Mouse (Mus musculus) ovary, adult 18-20 months (tissue): Measurements from ENCODE around the gene Nrxn3.

Source experiments
- DNase-seq: peaks from one replicate; pipeline ENCODE4 v3.0.0; 2022; ENCODE audit warnings: low spot score, mixed read lengths

Gene Nrxn3

DNA sequence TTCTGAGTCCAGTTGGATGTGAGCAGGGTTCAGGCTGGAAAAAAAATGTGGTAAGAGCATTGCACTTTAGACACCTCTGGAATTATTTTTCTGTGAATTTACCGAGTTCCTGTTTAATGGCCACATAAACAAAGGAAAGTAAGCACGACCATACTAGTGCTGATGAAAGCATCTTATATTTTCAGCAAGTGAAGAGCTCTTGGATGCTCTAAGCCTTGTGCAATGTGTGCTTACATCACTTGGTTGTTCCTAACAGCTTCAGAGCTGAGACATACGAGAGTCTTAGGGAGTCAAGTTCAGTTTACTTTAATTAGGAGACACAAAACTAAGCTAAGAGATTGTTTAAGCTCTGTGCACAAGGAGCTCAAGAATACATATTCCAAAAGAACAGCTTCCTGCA, 1231.0 kb downstream of the Nrxn3 start:
- no peak for DNase-seq

DNA sequence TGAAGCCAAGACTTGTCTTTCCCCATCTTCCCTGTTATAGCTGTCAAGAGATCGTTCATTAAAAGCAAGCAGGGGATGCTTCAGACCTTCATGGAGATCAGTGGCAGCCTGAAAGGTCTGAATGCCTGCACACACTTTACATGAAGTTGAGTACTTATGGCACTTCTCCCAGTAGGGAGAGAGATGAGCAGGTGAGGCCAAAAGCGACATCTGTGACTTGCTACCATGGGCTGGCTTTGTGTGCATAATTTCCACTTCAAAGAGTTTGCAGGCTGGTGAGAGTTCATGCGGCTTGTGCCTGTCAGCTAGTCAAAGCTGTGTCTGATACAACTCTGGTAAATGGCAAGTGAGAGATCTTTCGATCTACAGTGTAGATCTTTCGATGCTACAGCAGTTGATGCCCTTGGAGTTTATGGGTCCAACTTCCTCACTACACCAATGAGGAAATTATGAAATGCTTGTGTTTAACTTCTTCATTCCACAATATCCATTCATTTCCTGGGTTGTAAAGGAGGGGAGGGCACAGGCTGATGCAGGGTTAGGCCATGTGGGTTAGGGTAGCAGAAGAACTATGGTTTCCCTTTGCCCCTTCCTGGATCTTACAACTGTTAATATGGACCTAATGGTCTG, 1231.9 kb downstream of the Nrxn3 start:
- DNase-seq: no peak

DNA sequence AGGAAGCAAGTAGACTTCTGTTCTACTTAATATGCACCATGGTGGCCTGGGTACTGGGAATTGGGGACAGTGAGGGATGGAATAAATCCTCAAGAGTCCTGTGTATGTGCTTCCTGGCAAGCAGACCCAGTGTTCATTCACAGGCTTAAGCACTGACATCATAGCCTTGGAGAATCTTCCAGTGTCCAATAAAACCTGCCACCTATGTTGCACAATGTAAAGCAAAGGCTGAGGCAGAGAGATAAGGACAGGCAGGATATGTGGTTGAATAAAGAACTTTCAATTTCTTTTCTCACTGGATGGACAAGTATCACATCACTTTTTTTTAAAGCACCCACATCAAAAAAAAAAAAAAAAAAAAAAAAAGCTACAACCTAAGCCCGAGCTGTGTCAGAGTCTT, 1240.4 kb downstream of the Nrxn3 start:
- DNase-seq: no peak

DNA sequence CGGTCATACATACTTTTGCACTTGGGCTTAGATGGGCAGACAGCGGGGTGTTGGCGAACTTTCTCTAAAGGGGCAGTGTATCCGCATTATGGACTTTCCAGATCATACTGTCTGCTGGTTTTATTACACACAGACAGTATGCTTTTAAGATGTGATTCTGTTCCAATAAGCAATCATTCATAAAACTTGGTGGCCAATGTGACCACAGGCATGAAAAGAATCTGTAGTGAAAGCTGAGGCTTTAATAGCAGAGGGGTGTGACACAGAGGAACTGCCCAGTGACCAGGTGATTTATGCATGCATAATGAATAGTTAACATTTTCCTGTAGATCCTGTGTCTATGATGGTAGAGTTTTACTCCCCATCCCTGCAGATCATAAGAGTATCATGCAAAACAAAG, 1254.0 kb downstream of the Nrxn3 start:
- DNase-seq: no peak

DNA sequence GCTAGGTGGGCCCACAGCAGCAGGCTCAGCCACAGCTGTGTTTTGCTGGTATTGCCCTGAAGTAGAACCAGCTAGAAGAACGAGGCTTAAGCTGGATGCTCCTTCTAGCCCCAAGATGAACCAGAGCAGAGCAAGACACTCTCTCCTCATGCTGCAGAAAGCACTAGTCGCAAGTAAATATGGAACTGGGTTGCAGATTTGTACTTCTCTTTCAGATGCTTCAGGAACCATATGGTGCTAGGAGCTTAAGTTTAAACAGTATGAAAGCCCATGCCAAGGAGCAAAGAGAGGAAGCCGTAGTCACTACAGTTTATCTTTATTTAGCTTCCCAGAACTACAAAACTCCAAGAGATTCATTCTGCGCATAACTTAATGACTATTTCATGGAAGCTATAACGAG, 1254.8 kb downstream of the Nrxn3 start:
- DNase-seq: no peak

DNA sequence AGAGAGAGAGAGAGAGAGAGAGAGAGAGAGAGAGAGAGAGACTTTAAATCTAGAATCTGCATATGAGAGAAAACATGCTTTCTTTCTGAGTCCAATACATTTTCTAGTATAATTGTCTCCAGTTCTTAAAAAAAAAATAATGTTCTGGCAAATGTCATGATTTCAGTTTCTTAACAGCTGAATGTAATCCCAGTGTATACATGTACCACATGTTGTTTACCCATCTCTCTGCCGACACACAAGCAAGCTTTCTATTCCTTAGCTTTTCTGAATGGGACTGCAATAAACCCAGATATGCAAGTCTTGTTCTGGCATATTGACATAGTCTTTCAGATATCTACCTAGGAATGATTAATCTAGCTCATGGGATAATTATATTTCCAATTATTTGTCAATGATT, 1256.5 kb downstream of the Nrxn3 start:
- DNase-seq: no peak

DNA sequence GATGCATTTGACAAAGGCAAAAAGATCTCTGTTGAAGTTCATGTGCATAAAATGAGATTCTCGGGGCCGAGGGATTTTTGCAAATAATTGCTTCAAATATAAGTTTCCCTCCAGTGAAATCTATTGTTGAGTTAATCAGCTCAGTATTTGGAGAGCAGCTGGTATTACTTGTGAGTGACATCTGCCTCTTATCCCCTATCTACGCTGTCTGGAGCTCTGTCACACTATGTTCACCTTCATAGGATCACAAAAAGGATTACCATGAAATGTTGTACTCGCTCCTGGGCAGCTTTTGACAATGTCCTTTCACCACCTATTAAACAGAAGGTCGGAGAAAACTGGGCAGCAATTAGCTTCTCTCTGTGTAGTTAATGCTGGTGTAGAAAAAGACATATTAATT, 1259.8 kb downstream of the Nrxn3 start:
- no peak for DNase-seq

DNA sequence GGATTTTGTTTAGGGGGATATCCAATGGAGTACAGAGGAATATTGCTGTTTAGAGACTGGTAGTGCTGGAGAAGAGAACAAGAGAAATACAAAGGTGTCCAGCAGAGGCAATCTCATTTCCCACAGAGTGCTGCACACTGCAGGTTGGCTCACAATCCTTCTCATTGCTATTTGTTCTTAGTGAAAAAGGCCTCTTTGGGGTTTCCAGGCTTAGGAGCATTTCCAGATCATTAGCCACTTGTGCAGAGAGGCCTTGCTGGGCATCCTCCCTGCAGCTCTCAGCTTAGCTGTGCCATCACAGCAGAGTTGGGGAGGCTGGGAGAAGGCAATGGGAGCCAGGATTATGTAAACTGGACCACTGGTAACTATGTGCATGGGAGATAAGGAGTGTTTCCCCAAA, 1260.7 kb downstream of the Nrxn3 start:
- no peak for DNase-seq

DNA sequence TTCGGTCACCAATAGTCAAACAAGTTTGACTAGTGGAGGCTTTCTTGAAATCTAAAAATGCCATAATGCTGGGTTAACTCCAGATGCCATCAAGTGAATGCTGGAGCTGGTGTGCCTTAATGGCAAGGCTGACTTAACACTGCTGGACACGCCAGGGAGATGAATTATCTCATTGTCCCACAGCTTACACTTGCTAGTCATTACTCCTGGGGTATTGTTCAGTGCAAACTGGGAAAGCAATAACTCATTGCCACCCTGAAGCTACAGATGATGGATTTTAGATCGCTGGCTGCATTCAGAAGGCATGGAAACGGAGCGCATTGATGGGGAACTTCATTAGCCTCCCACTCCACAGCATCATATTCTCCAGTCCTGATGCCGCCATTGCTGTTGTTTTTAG, 1263.5 kb downstream of the Nrxn3 start:
- no peak for DNase-seq

DNA sequence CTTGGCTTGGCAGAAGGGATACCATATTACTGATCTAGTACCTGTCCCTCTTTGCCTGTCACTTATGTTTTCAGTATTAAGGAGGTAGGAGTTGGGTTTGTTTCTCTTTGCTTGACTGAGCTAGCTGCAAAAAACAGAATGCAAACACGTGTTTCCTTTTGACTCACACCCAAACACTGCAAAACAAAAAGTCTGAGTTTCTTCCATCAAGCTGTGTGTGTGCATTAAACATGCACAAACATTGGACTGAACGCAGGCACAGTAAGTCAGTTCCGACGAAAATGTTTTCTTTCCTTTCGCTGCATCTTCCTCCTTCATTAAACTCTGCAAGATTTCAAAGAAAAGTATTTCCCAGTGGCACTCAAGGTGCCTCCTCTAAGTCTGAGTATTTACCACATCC, 1270.6 kb downstream of the Nrxn3 start:
- no peak for DNase-seq

DNA sequence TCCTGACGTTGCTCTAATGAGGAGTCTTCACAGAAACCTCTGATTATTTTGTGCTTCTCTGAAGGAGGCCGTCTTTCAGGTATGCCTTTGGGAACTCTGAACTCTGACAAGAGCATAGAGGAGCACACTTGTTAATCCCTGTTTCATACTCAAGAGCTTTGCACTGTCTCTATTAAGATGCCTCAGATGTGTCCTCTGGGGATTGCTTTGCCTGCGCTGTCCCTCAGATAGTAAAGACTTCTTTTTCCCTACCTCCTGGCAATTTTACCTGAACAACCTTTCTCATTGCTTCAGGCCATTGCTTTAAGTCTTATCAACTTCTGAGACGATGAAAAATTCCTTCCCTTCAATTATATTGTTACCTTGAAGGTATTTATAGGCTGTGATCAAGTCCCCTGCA, 1272.7 kb downstream of the Nrxn3 start:
- DNase-seq: no peak

DNA sequence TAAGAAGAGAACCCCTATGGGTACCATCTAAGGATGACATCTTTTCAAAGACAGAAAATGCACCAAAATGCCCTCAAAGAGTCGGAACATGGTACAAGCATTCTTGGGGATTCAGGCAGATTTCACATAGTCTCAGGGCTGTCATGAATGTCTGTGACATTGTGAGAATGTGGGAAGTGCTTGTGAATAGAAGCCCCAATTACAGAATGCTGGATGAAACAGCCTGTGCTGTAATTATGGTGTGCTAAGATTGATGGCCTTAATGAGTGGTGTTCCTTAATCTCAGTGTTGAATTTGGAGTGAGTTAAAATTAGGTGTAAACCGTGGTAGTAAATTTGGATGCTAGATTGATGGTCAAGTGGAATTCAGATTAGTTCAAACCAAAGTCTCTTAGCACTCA, 1287.6 kb downstream of the Nrxn3 start:
- DNase-seq: no peak

DNA sequence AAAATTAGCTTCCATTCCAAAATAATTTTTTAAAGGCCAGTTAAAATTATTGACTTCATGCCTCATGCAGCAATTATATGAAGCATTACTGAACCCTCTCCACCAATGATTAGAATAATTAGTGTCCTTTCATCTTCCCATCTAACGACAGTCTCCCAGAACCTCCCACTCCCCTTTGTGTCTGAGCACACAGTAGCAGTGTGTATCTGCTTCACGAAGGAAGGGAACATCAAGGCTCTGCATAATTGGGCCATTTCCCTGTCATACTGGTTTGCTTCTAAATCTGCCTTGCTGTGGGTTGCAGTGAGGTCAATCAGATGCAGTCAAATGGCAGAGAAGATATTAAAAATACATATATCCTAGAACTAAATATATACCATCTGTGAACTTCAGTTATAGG, 1291.3 kb downstream of the Nrxn3 start:
- DNase-seq: no peak

DNA sequence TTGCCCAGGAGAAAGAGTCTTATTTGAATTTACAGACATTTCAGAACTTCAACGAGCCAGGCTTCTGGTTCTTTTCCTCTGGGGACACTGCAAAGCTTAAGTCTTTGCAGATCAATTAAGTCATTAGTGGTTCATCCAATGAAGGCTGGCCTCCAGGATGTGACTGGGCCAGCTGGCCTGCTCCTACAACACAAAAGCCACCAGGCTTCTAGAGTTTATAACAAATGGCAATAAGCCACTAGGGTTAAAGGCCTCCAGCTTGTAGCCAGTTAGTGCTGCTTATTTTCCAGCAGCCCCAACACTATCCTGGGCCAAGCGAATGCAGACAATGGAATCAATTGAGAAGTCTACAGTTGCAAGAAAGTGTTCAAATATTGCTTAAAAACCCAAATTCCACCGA, 1304.3 kb downstream of the Nrxn3 start:
- no peak for DNase-seq

DNA sequence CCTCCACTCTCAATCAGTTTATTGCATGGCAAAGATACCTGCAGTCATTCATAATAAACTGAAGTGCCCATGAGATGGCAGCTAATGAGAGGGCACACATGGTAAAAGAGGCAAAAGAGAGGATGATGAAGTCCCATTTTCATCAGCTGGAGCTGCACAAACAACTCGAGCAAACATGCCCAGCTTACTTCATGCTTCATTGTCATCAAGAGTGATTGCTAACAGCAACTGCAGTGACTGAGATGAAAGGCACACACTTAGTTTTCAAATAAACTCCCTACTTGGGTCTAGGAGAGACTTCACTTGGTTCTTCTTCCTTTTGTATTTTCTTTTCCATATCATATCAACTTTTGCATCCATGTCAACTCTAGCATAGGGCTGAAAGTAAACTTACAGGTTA, 1318.4 kb downstream of the Nrxn3 start:
- DNase-seq: no peak

DNA sequence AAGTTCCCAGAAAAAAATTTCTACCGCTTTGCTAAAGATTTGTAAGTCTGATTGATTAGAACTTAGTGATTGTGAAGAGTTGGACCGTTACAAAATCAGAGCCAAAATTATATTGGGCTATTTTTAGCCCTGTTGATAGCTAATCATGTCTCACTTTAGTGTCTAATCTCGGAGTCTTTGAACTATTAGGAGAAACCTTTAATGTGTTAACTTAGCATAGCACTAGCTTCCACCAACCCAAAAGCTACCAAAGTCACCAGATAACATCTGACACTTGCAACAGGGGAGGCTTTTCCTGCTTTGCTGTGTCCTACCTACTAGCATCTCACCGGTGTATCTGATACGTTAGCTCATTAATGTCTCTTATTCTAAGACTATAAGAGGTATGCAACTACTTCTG, 1333.6 kb downstream of the Nrxn3 start:
- no peak for DNase-seq

DNA sequence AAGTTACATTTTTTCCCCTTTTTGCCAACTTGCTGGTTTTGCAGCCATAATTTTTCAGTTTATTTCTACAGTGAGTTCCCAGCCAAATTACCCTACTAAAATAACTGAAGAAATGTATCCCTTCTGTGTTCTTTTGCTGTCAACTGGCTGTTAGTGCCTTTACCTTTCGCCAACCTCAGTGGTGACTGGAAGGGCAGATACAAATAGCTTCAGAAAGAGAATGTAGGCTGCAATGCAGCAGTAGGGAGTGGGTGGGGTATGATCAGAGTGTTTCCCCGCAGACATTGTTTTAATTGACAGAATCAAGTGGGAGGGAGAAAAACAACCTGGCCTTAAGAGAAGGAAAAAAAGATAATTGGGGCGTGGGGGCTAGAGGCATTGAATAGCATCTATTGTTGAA, 1337.1 kb downstream of the Nrxn3 start:
- DNase-seq: no peak

DNA sequence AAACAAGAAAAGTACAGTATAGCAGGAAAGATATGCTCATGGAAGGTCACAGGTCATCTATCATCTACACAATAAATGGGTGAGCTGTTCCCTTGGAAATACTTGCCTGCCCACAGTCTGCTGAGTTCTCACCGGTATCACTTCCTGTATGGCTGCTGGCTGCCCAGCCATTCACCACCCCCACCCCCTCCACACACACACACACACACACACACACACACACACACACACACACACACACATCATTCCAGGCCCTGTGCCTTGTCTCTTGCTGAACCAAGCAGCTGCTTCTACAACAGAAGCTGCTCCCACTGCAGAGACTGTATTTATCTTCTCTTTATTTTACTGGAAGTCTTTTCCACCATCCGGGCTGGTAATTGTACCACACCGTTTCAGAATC, 1338.6 kb downstream of the Nrxn3 start:
- no peak for DNase-seq

DNA sequence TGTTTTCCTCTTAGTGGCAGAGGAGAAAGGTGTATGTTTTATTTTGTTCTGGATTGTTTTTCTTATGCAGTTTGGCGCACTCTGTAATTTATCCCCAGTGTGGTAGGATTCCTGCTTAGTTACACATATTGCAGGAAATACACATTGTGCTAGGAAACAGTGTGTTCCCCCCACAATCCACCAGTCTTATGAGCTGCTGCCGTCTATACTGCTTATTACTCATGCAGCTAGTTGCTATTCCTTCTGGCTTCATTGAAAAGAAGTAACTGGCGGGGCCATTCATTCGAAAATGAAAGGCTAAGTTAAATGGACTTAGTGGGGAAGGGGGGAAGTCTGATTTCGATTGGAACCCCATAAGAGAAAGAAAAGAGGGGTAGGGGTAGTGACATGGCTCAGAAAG, 1339.5 kb downstream of the Nrxn3 start:
- DNase-seq: no peak

DNA sequence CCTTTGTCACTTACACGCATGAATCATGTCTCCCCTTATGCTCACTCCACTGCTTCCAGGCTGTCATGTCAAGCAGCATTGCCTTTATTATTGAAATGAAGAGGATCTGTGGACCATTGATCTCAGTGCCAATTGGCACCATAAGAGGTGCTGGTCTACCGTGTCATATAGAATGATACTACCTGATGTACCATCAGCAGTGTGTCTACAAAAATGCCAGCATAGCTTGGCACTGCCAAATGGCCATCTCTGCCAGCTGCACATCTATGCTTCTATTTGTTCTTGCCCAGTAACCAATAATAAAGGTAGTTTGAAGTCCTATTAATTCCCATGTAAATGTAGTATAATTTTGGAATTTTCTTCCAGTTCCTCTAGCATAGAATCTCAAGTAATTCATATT, 1340.8 kb downstream of the Nrxn3 start:
- DNase-seq: no peak

DNA sequence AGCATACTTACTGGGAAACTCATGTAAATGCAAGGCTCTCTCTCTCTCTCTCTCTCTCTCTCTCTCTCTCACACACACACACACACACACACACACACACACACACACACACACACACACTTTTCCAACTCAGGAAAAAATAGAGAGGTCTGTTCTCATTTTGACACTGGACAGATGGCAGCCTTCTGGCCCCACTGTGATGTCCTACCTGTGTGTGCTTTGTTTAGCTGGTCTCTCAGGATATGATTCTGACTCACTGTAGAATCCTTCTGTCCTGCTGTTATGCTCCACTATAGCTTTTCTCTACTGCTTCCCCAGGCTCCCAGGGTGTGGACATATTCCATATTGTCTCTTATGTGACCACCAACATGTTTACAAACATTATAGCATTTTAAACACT, 1363.2 kb downstream of the Nrxn3 start:
- DNase-seq: no peak

DNA sequence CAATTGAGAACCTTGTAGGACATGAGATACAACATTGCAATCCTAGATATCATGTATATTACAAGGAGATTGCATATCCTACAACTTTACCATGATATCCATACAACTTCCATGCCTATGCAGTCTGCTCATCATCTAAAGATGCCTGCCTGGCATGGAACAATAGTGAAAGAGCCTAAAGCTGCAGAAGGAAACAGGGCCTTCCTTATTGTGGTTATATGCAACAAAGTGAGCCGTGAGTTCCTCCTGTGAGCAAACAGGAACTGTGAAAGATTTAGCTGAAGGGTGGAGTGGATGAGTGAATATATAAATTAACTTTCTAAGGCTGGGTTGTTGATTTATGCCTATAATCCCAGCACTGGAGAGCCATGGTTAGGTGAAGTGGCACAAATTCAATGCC, 1373.1 kb downstream of the Nrxn3 start:
- DNase-seq: no peak

DNA sequence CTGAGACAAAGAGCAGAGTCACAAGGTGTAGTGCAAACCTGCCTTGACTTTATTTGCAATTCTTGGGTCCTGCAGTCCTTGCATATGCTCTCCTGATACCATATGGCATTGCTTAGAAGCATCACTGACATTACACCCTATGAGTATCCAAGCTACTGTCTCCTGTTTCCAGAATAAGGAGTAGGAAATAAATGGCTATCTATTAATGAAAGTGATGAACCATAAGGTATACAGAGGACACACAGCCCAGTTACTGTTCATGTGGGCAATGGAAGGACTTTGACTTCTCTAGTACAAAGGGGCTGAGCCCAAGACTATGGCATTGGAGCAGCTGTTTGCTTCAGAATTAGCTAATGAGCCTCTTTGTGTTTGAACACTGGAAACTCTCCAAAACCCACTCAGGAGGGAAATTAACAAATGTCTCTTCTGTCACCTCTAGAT, 1390.7 kb downstream of the Nrxn3 start:
- DNase-seq: no peak

DNA sequence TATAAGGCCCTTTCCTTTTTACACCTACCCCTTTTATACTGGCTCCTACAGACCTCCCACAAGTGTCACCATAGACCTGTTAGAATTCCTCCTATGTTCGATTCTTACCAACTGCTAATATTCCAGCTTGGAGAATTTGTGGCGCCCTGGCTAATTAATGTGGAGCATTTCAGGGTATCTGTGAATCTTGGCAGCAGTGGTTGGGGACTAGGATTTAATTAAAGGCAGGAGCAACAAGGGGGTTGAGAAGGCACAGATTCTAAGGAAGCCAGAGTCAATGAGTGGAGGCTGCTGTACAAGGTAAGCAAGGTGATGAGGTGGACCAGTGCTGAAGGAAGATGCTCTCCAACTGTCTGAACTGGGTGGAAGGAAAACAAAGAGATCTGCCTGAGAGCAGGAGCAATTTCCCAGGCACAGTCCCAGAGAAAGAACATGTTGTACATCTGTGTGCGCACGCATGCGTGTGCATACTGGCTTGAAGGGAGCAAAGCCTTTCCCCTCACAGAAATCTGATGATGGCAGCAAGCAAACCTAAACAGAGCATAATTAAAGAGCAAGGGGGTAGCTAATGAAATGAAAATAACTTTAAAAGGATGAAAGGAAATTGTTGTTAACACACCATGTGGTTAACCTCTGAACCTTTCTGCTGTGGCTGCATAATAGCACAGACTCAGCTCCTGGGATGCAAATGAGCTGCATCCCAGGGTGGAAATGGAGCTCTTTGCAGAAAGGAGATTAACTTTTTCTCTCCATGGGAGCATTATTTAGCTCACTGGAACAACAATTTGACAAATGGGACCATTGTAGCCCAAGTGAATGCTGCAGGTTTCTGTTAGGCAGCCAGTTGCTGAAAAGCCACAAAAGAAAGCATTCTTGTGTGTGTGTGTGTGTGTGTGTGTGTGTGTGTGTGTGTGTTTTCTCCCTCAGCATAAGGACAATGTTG, 1409.5 kb downstream of the Nrxn3 start:
- DNase-seq: no peak
